12 mouse cellular contexts compared by ENCODE assay signal in genomic region chr2:69418294-69418881, GRCm38 (mm10). TPM values are rescaled to one million over a fixed set of nuclear protein-coding genes. Genes with fewer than 3 reads are reported as not detected.
DNase-seq lines count a peak whose midpoint lies in the region; ATAC-seq lines count a peak whose summit lies in the region.
"Had no signal": no experiment of that assay in that cellular context is flagged by ENCODE, and none has a peak within 500 bp of the region (broad histone marks: within the 10 kb centered on the region; RNA-seq: fewer than 3 reads in every experiment).

No protein-coding gene starts in this region.

- 0 out of 2 replicates have a peak, but pooled peaks cover 6% of the 10 kb centered on the region for H3K27me3 ChIP-seq in heart, embryonic 10.5 days (ENCODE audit: insufficient read depth, poor library complexity, severe bottlenecking)
- peaks cover 88% of the 10 kb centered on the region for H3K27me3 ChIP-seq in forebrain, embryonic 10.5 days (ENCODE audit: poor library complexity, severe bottlenecking)
- H3K27me3 ChIP-seq in limb, embryonic 12.5 days: no peaks in the 10 kb centered on the region
- H3K27me3 ChIP-seq in liver, embryonic 11.5 days (replicated peaks; ENCODE audit: control insufficient read depth, insufficient read depth, low read length): no peaks in the 10 kb centered on the region
- H3K27me3 ChIP-seq: heart, embryonic 12.5 days; Patski had no signal

- H3K27ac ChIP-seq in heart, embryonic 10.5 days: no peak overlapping the region
- peak overlapping the region; percentile 60 for H3K27ac ChIP-seq in forebrain, embryonic 10.5 days
- H3K27ac ChIP-seq in limb, embryonic 12.5 days: no peak overlapping the region
- H3K27ac ChIP-seq in liver, embryonic 11.5 days (ENCODE audit: low read depth, low read length): no peak overlapping the region

- peak; percentile 42; the same call in 1 of the 2 replicates for ATAC-seq in limb, embryonic 12.5 days (ENCODE audit: insufficient number of reproducible peaks, insufficient read depth, low FRiP score, low TSS enrichment, low read depth)
- ATAC-seq in liver, embryonic 11.5 days (replicated peaks; ENCODE audit: low FRiP score): no peak
- ATAC-seq: lung, postnatal 0 days; Patski had no signal

- H3K4me2 ChIP-seq in limb, embryonic 12.5 days: no peak overlapping the region
- H3K4me2 ChIP-seq in liver, embryonic 11.5 days: no peak overlapping the region
- H3K4me2 ChIP-seq: heart, embryonic 12.5 days had no signal

- WGBS in heart, embryonic 10.5 days: 13% methylated on average over 11 of the region's 11 CpGs
- 3% methylated on average over 11 of the region's 11 CpGs for WGBS in forebrain, embryonic 10.5 days
- 17% methylated on average over 11 of the region's 11 CpGs for WGBS in limb, embryonic 12.5 days
- 29% methylated on average over 11 of the region's 11 CpGs for WGBS in liver, embryonic 11.5 days

- H3K4me1 ChIP-seq in heart, embryonic 10.5 days: peaks cover 6% of the 10 kb centered on the region; the same call in 1 of the 2 replicates
- peaks cover 25% of the 10 kb centered on the region for H3K4me1 ChIP-seq in forebrain, embryonic 10.5 days
- 0 out of 2 replicates have a peak, but pooled peaks cover 4% of the 10 kb centered on the region for H3K4me1 ChIP-seq in limb, embryonic 12.5 days (replicated peaks)
- H3K4me1 ChIP-seq in liver, embryonic 11.5 days (replicated peaks; ENCODE audit: control insufficient read depth, insufficient read depth, low read length): no peaks in the 10 kb centered on the region

- intact Hi-C loops in left cerebral cortex, postnatal 36 days (cut with DNase I): no loop called here

- peak; percentile 55 for DNase-seq in heart, adult 11 months
- DNase-seq in heart, embryonic 10.5 days (ENCODE audit: low spot score): no peak
- peak; percentile 59 for DNase-seq in forebrain, embryonic 10.5 days (ENCODE audit: extremely low spot score, low spot score)
- peak; percentile 65 for DNase-seq in retina, embryonic 14.5 days (ENCODE audit: low spot score)
- no peak for DNase-seq in liver, embryonic 11.5 days (ENCODE audit: low spot score)
- no peak for DNase-seq in left cerebral cortex, postnatal 36 days (ENCODE audit: low spot score in 2 of 2)
- no peak for DNase-seq in gastrocnemius, postnatal 4 days (ENCODE audit: low spot score in 2 of 2)

- H3K9ac ChIP-seq in limb, embryonic 12.5 days (replicated peaks): no peak overlapping the region
- no peak overlapping the region for H3K9ac ChIP-seq in liver, embryonic 11.5 days (ENCODE audit: low read depth, low read length)
- H3K9ac ChIP-seq: heart, embryonic 12.5 days had no signal

- H3K9me3 ChIP-seq in heart, embryonic 10.5 days: no peaks in the 10 kb centered on the region
- 0 out of 2 replicates have a peak, but pooled peaks cover 3% of the 10 kb centered on the region for H3K9me3 ChIP-seq in forebrain, embryonic 10.5 days
- no peaks in the 10 kb centered on the region for H3K9me3 ChIP-seq in limb, embryonic 12.5 days
- no peaks in the 10 kb centered on the region for H3K9me3 ChIP-seq in liver, embryonic 11.5 days (ENCODE audit: control insufficient read depth, low read length)
- H3K9me3 ChIP-seq: heart, embryonic 12.5 days had no signal

- no peak overlapping the region for H3K4me3 ChIP-seq in heart, embryonic 10.5 days
- peak overlapping the region; percentile 29 for H3K4me3 ChIP-seq in forebrain, embryonic 10.5 days
- no peak overlapping the region for H3K4me3 ChIP-seq in limb, embryonic 12.5 days (replicated peaks)
- no peak overlapping the region for H3K4me3 ChIP-seq in liver, embryonic 11.5 days (ENCODE audit: low read depth, low read length)
- H3K4me3 ChIP-seq: heart, embryonic 12.5 days had no signal

- H3K36me3 ChIP-seq in heart, embryonic 10.5 days: no peaks in the 10 kb centered on the region
- no peaks in the 10 kb centered on the region for H3K36me3 ChIP-seq in forebrain, embryonic 10.5 days (replicated peaks)
- no peaks in the 10 kb centered on the region for H3K36me3 ChIP-seq in limb, embryonic 12.5 days
- H3K36me3 ChIP-seq in liver, embryonic 11.5 days (ENCODE audit: control insufficient read depth, insufficient read depth, low read length): no peaks in the 10 kb centered on the region
- H3K36me3 ChIP-seq: heart, embryonic 12.5 days had no signal

RNA-seq across cellular contexts. Expression of gene Dhrs9, which starts 38.1 kb away (rescaled TPM):
- polyA plus RNA-seq in heart, embryonic 10.5 days (2016; fragmentation: Nextera tagmentation; extraction: Ambion mirVana): not detected in 2 replicates
- not detected in 2 replicates for polyA plus RNA-seq in forebrain, embryonic 10.5 days (2016; fragmentation: Nextera tagmentation; extraction: Ambion mirVana)
- polyA plus RNA-seq in limb, embryonic 12.5 days (2016; fragmentation: Nextera tagmentation; extraction: Ambion mirVana): not detected in 2 replicates
- 0.05 TPM in 1 of 2 replicates, not detected in the other for polyA plus RNA-seq in liver, embryonic 11.5 days (2014; fragmentation: Nextera tagmentation; extraction: Ambion mirVana)
- total RNA-seq in left cerebral cortex, postnatal 36 days (2021): under 1 TPM in 1 of 2 experiments, not detected in 1; 0.09 TPM
- under 1 TPM in 1 of 2 experiments, not detected in 1; 0.05 TPM for total RNA-seq in gastrocnemius, postnatal 4 days (2021)
- polyA plus RNA-seq: kidney, embryonic 16.5 days had no signal

Comparison
In these comparisons a context has a peak if more than half of its experiments do, and no peak if none do; other contexts are left out.
1. DNase-seq: peak in heart, adult 11 months (single experiment), forebrain, embryonic 10.5 days (single experiment) and retina, embryonic 14.5 days (single experiment); none in heart, embryonic 10.5 days (single experiment), liver, embryonic 11.5 days (single experiment), left cerebral cortex, postnatal 36 days (0 of 2) and gastrocnemius, postnatal 4 days (0 of 2).